Mouse (Mus musculus): Measurements from ENCODE around the gene Hspa12b.
A peak's percentile ranks its signal among the peaks of the same experiment; 100 is the strongest.

Gene Hspa12b

GRCm38 (mm10) chr2:131129836-131130235 lies 2.8 kb downstream of the Hspa12b start:
- no peak for DNase-seq

DNA sequence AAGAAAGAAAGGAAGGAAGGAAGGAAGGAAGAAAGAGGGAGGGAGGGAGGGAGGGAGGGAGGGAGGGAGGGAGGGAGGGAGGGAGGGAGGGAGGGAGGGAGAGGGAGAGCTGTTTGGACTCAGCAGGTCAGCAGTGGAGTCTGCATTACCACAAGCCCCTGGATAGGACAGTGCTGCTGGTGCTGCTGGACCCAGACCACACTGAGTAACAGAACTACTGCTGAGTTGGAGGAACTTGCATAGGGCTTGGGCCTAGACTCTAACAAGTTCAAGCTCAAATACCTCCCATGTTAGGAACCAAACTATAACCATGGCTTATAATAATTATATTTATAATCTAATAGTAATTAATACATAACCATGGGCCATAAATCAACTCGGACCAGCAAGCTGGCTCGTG lies 3.8 kb downstream of the Hspa12b start:
- no peak for DNase-seq

DNA sequence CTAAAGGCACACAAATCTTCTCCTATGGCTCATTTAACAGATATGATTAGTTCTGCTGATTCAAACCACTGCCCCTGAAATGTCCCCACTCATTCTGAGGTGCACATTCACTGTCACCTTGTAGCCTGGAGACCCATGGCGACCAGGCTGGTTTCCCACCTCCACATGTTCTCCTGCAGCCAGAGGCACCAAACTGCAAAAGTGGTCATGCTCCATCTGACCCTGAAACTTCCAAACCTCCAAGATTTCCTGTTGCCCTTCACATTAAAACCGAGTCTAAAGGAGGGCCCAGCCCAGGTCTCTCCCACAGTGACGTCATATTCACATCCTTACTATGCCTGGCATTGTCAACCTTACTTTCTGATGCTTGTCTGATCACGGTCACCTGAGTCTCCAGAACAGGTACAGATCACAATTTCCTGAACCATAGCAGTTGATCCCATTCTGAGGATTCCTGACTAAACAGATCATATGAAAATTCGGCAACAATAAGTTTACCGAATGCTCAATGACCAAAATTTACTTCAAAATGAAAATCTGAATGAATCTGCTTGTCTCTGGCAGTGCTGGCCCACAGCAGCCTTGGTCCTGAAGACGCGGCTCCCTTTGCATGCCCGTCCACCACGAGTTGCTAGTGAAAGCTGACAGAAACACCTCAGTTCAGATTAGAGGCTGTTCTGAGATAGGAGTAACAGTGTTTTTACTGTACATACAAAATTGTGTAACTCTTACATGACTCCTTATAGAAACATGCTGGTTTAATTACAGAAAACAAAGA lies 5.2 kb downstream of the Hspa12b start:
- no peak for DNase-seq

DNA sequence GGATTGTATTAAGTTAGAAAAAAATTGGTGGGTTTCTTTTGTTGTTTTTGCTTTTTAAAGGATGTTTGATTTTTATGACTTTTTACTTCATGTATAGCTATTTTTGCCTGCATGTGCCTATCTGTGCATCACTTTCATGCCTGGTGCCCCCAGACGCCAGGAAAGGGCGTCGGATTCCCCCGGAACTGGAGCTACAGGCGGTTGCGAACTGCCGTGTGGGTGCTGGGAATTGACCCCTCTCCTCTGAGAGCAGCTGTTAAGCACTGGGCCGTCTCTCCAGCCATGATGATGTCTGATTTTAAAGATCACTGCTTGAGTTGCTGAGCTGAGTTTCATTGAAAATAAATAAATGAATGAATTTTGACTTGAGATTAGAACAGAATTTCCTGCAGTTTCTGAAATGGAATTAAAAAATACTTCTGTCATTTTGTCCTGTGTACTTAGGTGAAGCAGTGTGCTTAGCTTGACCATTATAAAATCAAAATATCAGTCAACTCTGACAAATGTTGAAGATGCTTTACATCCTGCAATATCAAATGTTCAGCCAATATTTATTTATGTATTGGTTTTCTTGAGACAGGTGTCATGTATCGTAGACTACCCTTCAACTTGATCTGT lies 6.0 kb downstream of the Hspa12b start, which contains the start of gene Gm11037:
TSS of gene Gm11037 (plus strand) at position 568 of the 618 bp plus-strand sequence.
- DNase-seq: no peak

- DNase-seq: no peak
Measured at GRCm38 (mm10) chr2:131134381-131134780, 7.3 kb downstream of the Hspa12b start.

DNA sequence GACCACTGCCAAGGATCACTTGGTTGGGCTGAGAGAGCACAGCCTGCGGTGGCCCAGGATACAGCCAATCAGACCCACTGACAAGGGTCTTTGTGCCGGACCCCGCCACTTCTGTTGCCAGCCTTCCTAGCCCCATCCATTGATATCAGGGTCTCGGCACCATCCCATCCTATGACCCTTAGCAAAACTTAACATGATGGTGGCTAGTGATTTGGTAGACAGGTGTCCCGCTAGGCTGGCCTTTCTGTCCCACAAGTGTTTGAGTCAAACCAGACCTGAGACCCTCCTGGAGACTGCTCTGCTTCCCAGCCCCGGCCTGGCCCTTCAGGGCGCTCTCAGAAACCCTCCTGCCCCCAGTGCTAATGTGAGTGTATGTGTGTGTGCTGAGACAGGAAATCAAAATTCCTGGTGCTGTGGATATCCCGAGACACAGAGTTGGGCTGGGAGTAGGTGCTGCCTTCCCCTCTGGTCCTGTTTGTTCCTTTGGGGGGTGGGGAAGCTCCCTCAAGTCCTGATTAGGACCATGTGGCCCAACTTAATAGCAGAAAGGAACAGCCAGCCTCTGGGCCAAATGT lies 7.8 kb downstream of the Hspa12b start:
- DNase-seq: no peak

DNA sequence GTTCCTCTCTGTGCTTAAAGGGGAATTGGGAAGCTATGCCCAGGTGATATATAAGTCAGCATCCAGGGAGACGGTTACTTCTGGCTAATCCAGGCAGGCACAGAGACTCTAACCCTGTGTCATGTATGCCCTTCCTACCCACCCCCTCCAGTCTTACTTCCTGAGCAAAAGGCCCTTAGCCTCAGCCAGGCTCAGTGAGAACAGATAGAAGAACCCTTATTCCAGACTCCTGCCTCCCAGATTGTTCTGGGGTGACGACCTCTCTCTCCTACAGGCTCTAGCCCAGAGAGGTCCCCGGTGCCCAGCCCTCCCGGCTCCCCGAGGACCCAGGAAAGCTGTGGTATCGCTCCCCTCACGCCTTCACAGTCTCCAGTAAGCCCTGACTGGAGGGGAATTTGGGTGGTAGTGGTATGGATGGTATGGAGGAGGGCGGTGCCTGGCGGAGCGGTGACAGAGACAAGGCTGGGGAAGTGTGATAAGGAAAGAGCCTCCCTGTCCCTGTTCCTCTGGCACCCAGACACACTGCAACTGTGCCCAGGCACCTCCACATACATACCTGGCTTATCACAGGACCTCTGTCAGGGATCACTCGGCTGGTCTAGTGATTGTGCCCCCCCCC lies 8.6 kb downstream of the Hspa12b start:
- DNase-seq: no peak

DNA sequence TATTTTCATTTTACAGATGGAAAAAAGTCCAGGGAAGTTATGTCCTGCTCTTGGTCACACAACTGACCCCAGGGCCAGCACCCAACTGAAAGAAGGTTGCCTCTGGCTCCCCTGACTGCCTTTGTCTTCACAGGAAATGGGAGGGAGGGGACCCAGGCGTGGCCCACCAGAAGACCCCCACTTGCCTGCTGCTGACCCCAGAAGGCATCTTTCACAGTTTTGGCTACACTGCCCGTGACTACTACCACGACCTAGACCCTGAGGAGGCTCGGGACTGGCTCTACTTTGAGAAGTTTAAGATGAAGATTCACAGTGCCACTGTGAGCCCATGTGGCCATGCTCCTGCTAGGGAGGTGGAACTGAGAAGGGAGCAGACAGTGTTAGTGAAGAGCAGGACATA lies 11.2 kb downstream of the Hspa12b start:
- DNase-seq: no peak

DNA sequence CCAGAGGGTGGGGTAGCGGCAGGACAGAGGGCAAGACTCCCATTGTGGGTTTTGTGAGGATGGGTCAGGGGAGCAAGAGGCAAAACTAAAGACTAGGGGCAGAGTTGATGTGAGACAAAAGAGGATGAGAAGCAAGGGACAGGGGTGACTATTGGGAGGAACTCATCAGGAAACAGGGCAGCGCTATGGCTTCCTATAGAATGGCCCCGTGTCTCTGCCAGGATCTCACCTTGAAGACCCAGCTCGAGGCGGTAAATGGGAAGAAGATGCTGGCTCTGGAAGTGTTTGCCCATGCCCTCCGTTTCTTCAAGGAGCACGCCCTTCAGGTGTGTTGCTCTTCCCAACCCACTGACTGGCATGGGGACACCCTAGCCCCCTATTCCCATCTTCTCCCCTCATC lies 11.7 kb downstream of the Hspa12b start:
- DNase-seq: no peak

- no peak for DNase-seq
Measured at GRCm38 (mm10) chr2:131139287-131139686, 12.2 kb downstream of the Hspa12b start.

DNA sequence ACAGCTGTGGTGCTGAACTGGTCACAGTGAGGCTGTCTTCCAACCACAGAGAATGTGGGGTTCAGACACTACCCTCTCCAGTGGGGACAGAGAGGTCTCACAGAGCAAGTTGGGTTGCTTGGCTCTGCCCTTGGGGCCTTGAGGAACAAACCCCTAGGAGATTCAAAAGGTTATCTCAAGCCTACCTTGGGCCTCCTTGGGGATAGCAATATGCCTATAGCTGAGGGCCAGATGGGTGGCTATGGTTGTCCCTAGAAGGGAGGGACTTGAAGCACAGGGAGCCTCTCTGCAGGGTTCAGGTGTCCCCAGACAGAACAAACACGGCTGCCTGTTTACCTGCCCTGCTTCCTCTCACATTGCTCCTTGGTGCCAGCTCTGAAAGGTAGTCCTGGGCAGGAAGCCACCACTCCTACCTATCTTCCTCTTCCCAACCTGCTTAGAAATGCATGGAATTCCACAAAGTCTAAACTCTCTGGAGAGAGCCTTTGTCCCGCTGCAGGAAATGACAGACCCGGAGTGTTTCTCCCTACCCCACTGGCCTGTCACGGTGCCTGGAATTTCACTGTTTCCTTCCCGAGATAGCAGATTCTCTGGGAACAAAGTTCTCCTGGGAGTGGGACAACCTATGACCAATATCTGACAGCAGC lies 12.9 kb downstream of the Hspa12b start:
- DNase-seq: no peak

GRCm38 (mm10) chr2:131140533-131140905 lies 13.4 kb downstream of the Hspa12b start:
- DNase-seq: no peak

DNA sequence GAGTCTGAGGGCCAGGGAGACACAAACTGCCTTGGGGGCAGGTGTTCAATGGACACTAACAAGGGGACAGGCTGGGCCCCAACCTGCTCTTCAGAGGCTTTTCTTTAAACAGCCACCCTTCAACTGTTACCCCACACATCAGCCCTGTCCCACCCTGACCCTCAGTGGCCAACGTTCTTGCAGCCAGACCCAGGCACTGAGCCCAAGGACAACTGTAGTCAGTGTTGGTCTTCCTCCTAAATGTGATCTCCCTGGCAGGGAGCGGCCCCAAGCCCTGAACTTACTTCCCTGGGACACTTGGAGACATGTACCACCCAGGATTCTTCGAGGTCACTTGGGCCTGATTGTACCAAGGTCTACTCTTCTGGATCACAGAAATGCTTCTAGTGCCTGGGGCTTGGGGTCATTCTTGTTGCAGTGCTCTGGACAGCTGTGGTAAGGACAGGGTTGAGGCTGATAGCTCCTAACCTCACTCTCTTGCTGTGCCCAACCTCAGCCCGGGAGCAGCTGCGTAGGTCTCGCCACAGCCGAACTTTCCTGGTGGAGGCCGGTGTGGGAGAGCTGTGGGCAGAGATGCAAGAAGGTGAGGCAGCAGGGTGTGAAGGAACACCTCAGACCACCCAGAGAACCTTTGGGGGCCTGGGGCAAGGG lies 14.4 kb downstream of the Hspa12b start:
- DNase-seq: no peak

GRCm38 (mm10) chr2:131142592-131142991 lies 15.5 kb downstream of the Hspa12b start:
- DNase-seq: peak; percentile 64

GRCm38 (mm10) chr2:131143007-131143780 lies 16.1 kb downstream of the Hspa12b start:
- no peak for DNase-seq

- no peak for DNase-seq
Measured at GRCm38 (mm10) chr2:131145121-131145520, 18.0 kb downstream of the Hspa12b start.

GRCm38 (mm10) chr2:131145536-131145935 lies 18.5 kb downstream of the Hspa12b start:
- no peak for DNase-seq

DNA sequence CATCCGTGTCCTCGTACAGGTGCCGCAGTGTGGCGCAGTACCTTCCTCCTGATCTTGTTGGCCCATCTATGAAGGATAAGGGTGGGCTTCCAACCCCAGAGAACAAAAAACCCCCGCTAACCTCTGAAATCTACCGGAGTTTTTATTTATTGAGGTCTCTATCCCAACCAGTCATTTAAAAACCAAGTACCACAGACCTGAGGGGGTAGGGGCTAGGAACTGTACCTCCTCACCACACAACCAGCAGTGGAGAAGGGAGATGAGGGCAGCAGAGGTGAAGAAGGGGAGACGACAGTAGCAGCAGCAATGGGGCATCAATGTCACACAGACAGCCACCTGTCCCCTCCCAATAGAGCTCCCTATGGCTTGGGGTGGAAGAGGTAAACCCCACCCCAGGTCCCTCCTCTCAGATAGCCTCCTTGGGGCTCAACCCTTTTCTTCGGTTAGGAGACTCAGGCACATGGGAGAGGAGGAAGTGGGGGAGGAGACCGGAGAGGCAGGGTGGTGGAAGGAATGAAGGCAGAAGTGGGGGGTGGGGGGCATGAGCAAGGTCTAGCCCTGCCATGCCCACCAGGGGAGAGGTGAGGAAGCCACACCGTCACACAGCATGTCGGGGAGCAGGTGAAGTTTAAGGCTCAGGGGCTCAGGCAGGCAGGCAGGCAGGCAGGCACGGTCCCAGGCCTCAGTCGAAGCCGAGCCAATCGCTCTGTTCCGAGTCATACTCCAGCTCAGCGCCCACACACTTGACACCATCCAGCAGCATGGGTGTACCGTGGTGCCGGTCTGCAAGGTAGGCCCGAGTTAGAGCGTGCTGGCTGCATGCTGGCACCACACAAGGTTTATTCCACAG lies 19.3 kb downstream of the Hspa12b start:
- no peak for DNase-seq

DNA sequence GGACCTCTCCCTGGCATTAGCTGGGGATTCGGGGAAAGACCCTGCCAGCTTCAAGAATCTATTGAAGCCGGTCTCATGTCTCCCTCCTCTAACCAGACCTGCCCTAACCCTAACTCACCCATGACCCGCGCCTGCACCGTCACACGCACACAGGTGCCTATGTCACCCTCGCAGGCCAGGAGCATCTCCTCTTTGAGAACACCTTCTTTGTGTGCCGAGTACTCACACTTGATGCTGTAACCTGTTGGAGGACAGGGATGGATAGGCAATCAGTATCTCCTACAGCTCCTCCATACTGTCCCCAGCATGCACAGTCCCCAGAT lies 19.9 kb downstream of the Hspa12b start:
- DNase-seq: no peak

DNA sequence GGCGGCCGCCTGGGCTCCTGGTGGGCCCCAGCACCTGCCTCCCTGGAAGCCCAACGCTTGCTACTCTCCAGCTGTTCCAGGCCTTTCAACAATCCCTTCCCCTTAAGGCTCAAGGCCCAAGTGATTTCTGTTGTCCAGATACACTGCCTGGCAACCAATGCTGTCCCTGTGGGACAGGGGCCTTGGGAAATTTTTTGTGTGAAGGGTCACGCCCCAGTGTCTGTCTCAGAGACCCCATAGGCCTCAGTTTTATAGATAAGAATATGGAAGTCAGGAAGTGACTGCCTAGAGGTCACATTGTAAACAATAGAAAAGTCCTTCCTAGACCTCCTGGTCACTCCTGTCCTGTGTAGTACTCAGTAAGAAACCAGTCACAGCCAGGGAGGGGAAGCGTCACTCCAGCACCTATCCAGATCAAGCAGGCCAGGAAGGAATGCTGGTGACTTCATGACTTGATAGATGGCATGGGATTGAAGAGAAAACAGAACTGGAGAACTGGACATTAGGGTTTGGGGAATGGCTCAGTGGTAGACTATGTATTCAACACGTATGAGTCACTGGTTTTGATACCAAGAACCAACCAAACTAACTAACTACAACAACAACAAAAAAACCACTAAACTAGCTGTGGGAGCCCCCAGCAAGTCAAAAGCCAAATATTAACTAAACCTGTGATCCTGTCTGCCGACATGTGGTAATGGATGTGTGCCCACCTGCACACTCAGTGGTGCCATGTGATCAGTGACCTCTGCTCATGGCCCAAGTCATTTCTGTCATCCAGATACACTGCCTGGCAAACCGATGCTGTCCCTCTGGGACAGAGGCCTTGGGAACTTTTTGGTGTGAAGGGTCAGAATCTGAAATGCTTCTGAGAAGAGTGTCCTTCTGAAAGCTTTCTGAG lies 21.5 kb downstream of the Hspa12b start:
- no peak for DNase-seq
